Mouse (Mus musculus) naive thymus-derived CD4-positive, alpha-beta T cell, adult 5 months (primary cell): ENCODE data around the gene Rtl10. TPM values are rescaled to one million over a fixed set of nuclear protein-coding genes. Genes with fewer than 3 reads are reported as not detected.

Experiments used
- polyA plus RNA-seq: library from polyadenylated mRNA; unstranded; fragments of 100-300 nt; shearing (Covaris generic); gene quantifications from one replicate; pipeline ENCODE4 v1.2.1, GENCODE M21; 2017

The Rtl10 gene
- polyA plus RNA-seq = 1.1 TPM

GRCm38 (mm10) chr16:18498558-18498990 lies at the start of gene Rtl10, which contains the start of gene Gnb1l:
Gene Rtl10 (plus strand): TSS chr16:18498901.
Gene Gnb1l (plus strand): TSS chr16:18498713.

Other genes with a start within 250 kb of the Rtl10 start
- gene Gm49776, start 240.6 kb upstream of the Rtl10 start, polyA plus RNA-seq = not detected
- 13.0 TPM for gene Dgcr8, start 209.7 kb upstream of the Rtl10 start, polyA plus RNA-seq
- gene Tango2, start 150.8 kb upstream of the Rtl10 start, polyA plus RNA-seq = 39.0 TPM
- 2.7 TPM for gene Arvcf, start 150.7 kb upstream of the Rtl10 start, polyA plus RNA-seq
- 17.1 TPM for gene Txnrd2, start 72.5 kb upstream of the Rtl10 start, polyA plus RNA-seq
- gene Comt, start 72.0 kb upstream of the Rtl10 start, polyA plus RNA-seq = 12.1 TPM
- gene Gnb1l, start 188 bp upstream of the Rtl10 start, polyA plus RNA-seq = 11.9 TPM
- gene Tbx1, start 91.8 kb downstream of the Rtl10 start, polyA plus RNA-seq = not detected
- not detected for gene Gp1bb, start 123.5 kb downstream of the Rtl10 start, polyA plus RNA-seq
- gene Gm49601, start 127.5 kb downstream of the Rtl10 start, polyA plus RNA-seq = not detected
- not detected for gene Sept5, start 131.1 kb downstream of the Rtl10 start, polyA plus RNA-seq